In the genomic region with DNA sequence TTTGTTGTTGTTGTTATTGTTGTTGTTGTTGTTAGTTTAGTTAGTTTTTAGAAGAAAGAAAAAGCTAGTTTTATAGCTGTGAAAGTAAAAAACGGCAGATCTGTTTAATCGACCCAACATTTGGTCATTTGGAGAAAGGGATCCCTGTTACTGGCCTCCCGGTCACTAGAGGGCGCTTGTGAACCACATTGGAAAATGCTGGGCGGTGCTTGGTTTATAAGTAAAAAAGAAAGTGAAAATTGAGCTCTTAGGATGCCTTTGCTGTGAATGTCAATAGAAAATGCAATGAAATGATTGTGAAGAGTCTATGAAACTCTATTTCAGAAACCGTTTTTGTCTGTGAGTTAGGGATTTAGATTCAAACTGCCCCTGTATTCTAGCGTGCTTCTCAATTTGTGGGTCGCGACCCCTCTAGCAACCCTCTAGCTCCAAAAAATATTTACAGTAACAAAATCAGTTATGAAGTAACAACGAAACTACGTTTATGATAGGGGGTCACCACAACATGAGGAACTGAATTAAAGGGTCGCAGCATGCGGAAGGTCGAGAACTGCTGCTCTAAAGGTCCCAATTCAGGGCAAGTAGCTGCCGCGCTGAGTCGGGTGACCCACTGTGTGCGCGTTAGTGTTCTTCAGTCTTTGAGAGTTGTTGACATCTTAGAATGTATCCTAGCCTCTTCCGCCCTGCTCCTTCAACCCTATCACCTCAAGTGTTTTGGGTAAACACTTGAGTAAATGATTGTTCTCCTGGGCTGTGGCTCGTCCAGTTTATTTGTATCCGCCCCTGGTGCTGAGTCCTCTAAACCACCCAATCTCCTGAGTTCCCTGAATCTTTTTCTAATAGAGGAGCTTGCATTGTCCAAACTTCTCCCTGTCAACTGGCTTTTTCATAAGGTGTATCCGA, we compare ENCODE assay signal across 8 mouse cellular contexts. TPM values are rescaled to one million over a fixed set of nuclear protein-coding genes. Genes with fewer than 3 reads are reported as not detected.
DNase-seq lines count a peak whose midpoint lies in the region; ATAC-seq and TF ChIP-seq lines count a peak whose summit lies in the region.

No protein-coding gene starts in this region.

- 59% methylated on average over 23 of the region's 23 CpGs for WGBS in neural tube, embryonic 14.5 days

- TF ChIP-seq RAD21 in CH12.LX (IDR thresholded peaks at IDR 0.05; ENCODE audit: low read depth, low read length), result peak; percentile 68

- H3K27ac ChIP-seq in CH12.LX (ENCODE audit: insufficient read depth, low read depth), result no peak overlapping the region
- no peak overlapping the region for H3K27ac ChIP-seq in bone marrow macrophage, adult 2 months (ENCODE audit: insufficient read depth, low read depth, low read length)
- no peak overlapping the region for H3K27ac ChIP-seq in neural tube, embryonic 14.5 days (ENCODE audit: low read depth, low read length)
- no peak overlapping the region for H3K27ac ChIP-seq in testis, adult 2 months (ENCODE audit: control insufficient read depth, insufficient read depth, low read depth, low read length)

- dilution Hi-C loops in CH12.LX (cut with MboI; ENCODE audit: extremely low pct_ligation_motif_present, extremely low pct_unique_long_range_greater_than_20kb, low sequenced_read_pairs), result no loop called here

- no peak for TF ChIP-seq POLR2A in CH12.LX (IDR thresholded peaks at IDR 0.05; ENCODE audit: low read depth, low read length)
- no peak for TF ChIP-seq POLR2A in bone marrow macrophage, adult 2 months (IDR thresholded peaks at IDR 0.05; ENCODE audit: borderline replicate concordance, low read depth, low read length)
- TF ChIP-seq POLR2A in testis, adult 2 months (IDR thresholded peaks at IDR 0.05; ENCODE audit: control insufficient read depth, low read depth, low read length), result no peak

- H3K4me3 ChIP-seq in CH12.LX (replicated peaks in 1 of 3; ENCODE audit: low read depth in 2 of 3, low read length in 2 of 3, poor library complexity in 1 of 3), result peak overlapping the region in 1 of 3 experiments; percentile 43
- H3K4me3 ChIP-seq in bone marrow macrophage, adult 2 months (ENCODE audit: insufficient read depth, low read length), result peak overlapping the region; percentile 67
- H3K4me3 ChIP-seq in neural tube, embryonic 14.5 days (ENCODE audit: low read depth, low read length), result no peak overlapping the region
- H3K4me3 ChIP-seq in testis, adult 2 months (ENCODE audit: control insufficient read depth, low read depth, low read length), result peak overlapping the region; percentile 53

- no peaks in the 10 kb centered on the region for H3K9me3 ChIP-seq in CH12.LX (replicated peaks; ENCODE audit: low read length)
- no peaks in the 10 kb centered on the region for H3K9me3 ChIP-seq in neural tube, embryonic 14.5 days (ENCODE audit: control insufficient read depth, low read length)

- H3K36me3 ChIP-seq in CH12.LX (replicated peaks in 1 of 2; ENCODE audit: control insufficient read depth in 1 of 2, insufficient read depth in 1 of 2, low read length in 1 of 2), result no peaks in the 10 kb centered on the region
- no peaks in the 10 kb centered on the region for H3K36me3 ChIP-seq in neural tube, embryonic 14.5 days (ENCODE audit: control insufficient read depth, insufficient read depth, low read length)
- no peaks in the 10 kb centered on the region for H3K36me3 ChIP-seq in testis, adult 2 months (ENCODE audit: control insufficient read depth, insufficient read depth, low read length)

- no peaks in the 10 kb centered on the region for H3K79me2 ChIP-seq in CH12.LX (replicated peaks; ENCODE audit: control insufficient read depth, extremely low read depth, insufficient read depth, poor library complexity, severe bottlenecking)

- H3K9ac ChIP-seq in CH12.LX (ENCODE audit: insufficient read depth, low read depth), result no peak overlapping the region
- no peak overlapping the region for H3K9ac ChIP-seq in neural tube, embryonic 14.5 days (replicated peaks; ENCODE audit: low read depth, low read length)

- intact Hi-C loops in heart, postnatal 10 days (cut with DNase I), result loop anchor here (1.0 to 10.0 kb wide), 5 partner anchors 408 to 655 kb away; no protein-coding TSS in a partner anchor

- peak; percentile 64 to 85 for TF ChIP-seq CTCF in CH12.LX (conservative IDR thresholded peaks at IDR 0.05 in 1 of 2, IDR thresholded peaks at IDR 0.05 in 1 of 2; ENCODE audit: low read depth in 2 of 2, low read length in 2 of 2)
- peak; percentile 59 for TF ChIP-seq CTCF in bone marrow macrophage, adult 2 months (IDR thresholded peaks at IDR 0.05; ENCODE audit: low read depth, low read length)
- TF ChIP-seq CTCF in testis, adult 2 months (IDR thresholded peaks at IDR 0.05; ENCODE audit: control insufficient read depth, insufficient read depth, insufficient replicate concordance, low read depth, low read length), result peak; percentile 55; the same call in 1 of the 2 replicates

- peak; percentile 67; the same call in 1 of the 2 replicates for ATAC-seq in erythroblast, adult 5-6 weeks (replicated peaks; ENCODE audit: low FRiP score, poor library complexity, severe bottlenecking)
- no peak for ATAC-seq in neural tube, embryonic 14.5 days (ENCODE audit: low read depth)

- H3K27me3 ChIP-seq in CH12.LX (replicated peaks), result no peaks in the 10 kb centered on the region
- H3K27me3 ChIP-seq in neural tube, embryonic 14.5 days (ENCODE audit: control insufficient read depth, insufficient read depth, low read length), result no peaks in the 10 kb centered on the region
- no peaks in the 10 kb centered on the region for H3K27me3 ChIP-seq in testis, adult 2 months (ENCODE audit: control insufficient read depth, insufficient read depth, low read length)

- 0 out of 2 replicates have a peak, but pooled peaks have one; percentile 17 for TF ChIP-seq EP300 in CH12.LX (IDR thresholded peaks at IDR 0.05; ENCODE audit: low read length)

- H3K4me1 ChIP-seq in CH12.LX (ENCODE audit: control insufficient read depth in 1 of 2, insufficient read depth in 2 of 2), result peaks cover 0 to 13% of the 10 kb centered on the region in 2 experiments; a peak in 3 of 4 replicates
- no peaks in the 10 kb centered on the region for H3K4me1 ChIP-seq in bone marrow macrophage, adult 2 months (ENCODE audit: control insufficient read depth, insufficient read depth, low read length)
- no peaks in the 10 kb centered on the region for H3K4me1 ChIP-seq in neural tube, embryonic 14.5 days (ENCODE audit: control insufficient read depth, insufficient read depth, low read length)
- H3K4me1 ChIP-seq in testis, adult 2 months (ENCODE audit: control insufficient read depth, insufficient read depth, low read length), result peaks cover 2% of the 10 kb centered on the region

- H3K4me2 ChIP-seq in CH12.LX (ENCODE audit: insufficient read depth, low read depth, poor library complexity, severe bottlenecking), result peak overlapping the region; percentile 0; the same call in 1 of the 2 replicates
- H3K4me2 ChIP-seq in neural tube, embryonic 14.5 days (ENCODE audit: low read depth, low read length), result peak overlapping the region; percentile 24; the same call in 1 of the 2 replicates

- in situ Hi-C loops in CH12.LX (cut with MboI; ENCODE audit: low pct_ligation_motif_present, low pct_unique_long_range_greater_than_20kb, low sequenced_read_pairs), result loop anchor here (5.0 to 25.0 kb wide), 2 partner anchors 486 to 656 kb away; no protein-coding TSS in a partner anchor

- DNase-seq in CH12.LX (ENCODE audit: extremely low read depth), result peak; percentile 77
- DNase-seq in heart, postnatal 10 days, result peak; percentile 66 to 87
- peak; percentile 78 to 92 for DNase-seq in kidney, postnatal 36 days
- peak; percentile 74 to 77 for DNase-seq in lung, adult 18-20 months

TF ChIP-seq in CH12.LX, 34 proteins besides CTCF, POLR2A, EP300 and RAD21:
- TF ChIP-seq MYC (IDR thresholded peaks at IDR 0.05; ENCODE audit: low read depth, low read length), result no peak
- no peak for TF ChIP-seq ETS1 (conservative IDR thresholded peaks at IDR 0.05; ENCODE audit: low read depth, low read length)
- TF ChIP-seq IRF4 (IDR thresholded peaks at IDR 0.05; ENCODE audit: low read depth, low read length), result peak; percentile 67; the same call in 1 of the 2 replicates
- no peak for TF ChIP-seq KAT2A (IDR thresholded peaks at IDR 0.05; ENCODE audit: insufficient replicate concordance, low read length)
- no peak for TF ChIP-seq E2F4 (IDR thresholded peaks at IDR 0.05; ENCODE audit: insufficient replicate concordance, low read depth, low read length)
- no peak for TF ChIP-seq NRF1 (IDR thresholded peaks at IDR 0.05; ENCODE audit: low read depth, low read length)
- TF ChIP-seq CHD2 (IDR thresholded peaks at IDR 0.05; ENCODE audit: low read length), result 0 out of 2 replicates have a peak, but pooled peaks have one; percentile 28
- TF ChIP-seq MAX (IDR thresholded peaks at IDR 0.05; ENCODE audit: low read length), result no peak
- TF ChIP-seq SMC3 (IDR thresholded peaks at IDR 0.05; ENCODE audit: low read depth, low read length), result peak; percentile 56
- TF ChIP-seq HCFC1 (IDR thresholded peaks at IDR 0.05; ENCODE audit: low read depth, low read length), result peak; percentile 57
- TF ChIP-seq TCF12 (IDR thresholded peaks at IDR 0.05; ENCODE audit: low read depth, low read length), result 0 out of 2 replicates have a peak, but pooled peaks have one; percentile 20
- no peak for TF ChIP-seq CHD1 (IDR thresholded peaks at IDR 0.05; ENCODE audit: low read depth, low read length)
- peak; percentile 43; the same call in 1 of the 2 replicates for TF ChIP-seq NELFE (IDR thresholded peaks at IDR 0.05; ENCODE audit: low read depth, low read length)

RNA-seq across cellular contexts. Expression of gene Schip1, which starts 8.0 kb away (rescaled TPM):
- total RNA-seq in CH12.LX (2012; rRNA removed), result 0.25 TPM in 2 replicates
- 0.36 and 0.38 TPM in 2 replicates for total RNA-seq in CH12.LX (2014; rRNA removed)
- polyA plus RNA-seq in CH12.LX (2012; ENCODE audit: insufficient read length, low read depth), result 0.16 TPM in 1 of 2 replicates, not detected in the other
- not detected in 2 replicates for polyA plus RNA-seq in bone marrow macrophage, adult 2 months (2012; ENCODE audit: insufficient read depth, insufficient read length, missing spikeins)
- total RNA-seq in erythroblast, adult 5-6 weeks (2015; ENCODE audit: low replicate concordance), result 1.7 TPM in 1 of 2 replicates, not detected in the other
- total RNA-seq in erythroblast, adult 5-6 weeks (2017; ENCODE audit: low replicate concordance), result 0.17 and 2.9 TPM in 2 replicates
- total RNA-seq in heart, postnatal 10 days (2021), result 100 to 1,000 TPM; 170 to 173 TPM
- polyA plus RNA-seq in neural tube, embryonic 14.5 days (2014; fragmentation: Nextera tagmentation; extraction: Ambion mirVana), result 172 and 188 TPM in 2 replicates
- polyA plus RNA-seq in testis, adult 2 months (2012; rRNA removed), result 1.5 and 2.5 TPM in 2 replicates

Comparison
In these comparisons a context has a peak if more than half of its experiments do, and no peak if none do; other contexts are left out.
1. RNA of gene Schip1, which starts 8.0 kb away (polyA plus RNA-seq): 172 to 188 TPM in neural tube, embryonic 14.5 days; 1.5 to 2.5 TPM in testis, adult 2 months, not detected in bone marrow macrophage, adult 2 months and 0.16 TPM in CH12.LX; every median in the first group is over 10 times any median in the second.
2. Peak in every context shown above with its lines, with median percentiles within 50 percentile points of each other: DNase-seq and CTCF ChIP-seq.